Mouse (Mus musculus): ENCODE data around the gene Rims1.

Gene Rims1

DNA sequence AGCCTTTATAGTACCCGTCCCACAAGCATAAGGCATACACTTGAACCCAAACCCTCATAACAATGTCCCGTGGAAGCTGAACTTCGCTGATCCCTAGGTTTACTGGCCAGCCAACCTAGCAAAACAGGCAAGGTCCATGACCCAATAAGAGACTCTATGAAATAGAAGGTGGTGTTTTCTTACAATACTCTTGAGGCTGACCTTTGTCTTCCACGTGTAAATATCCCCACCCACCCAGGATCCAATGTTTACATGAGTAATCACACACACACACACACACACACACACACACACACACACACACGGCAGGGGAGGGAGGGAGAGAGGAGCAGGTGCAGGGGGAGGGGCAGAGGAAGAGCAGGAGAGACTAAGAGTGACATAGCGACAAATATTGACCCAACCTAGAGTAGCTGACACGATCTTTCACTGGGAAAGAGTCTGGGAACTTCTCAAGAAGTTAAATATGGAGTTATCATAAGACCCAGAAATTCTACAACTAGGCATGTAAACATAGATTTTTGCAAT is 217.9 kb downstream of the Rims1 start:
- no peak for DNase-seq (ENCODE audit: low spot score)

DNA sequence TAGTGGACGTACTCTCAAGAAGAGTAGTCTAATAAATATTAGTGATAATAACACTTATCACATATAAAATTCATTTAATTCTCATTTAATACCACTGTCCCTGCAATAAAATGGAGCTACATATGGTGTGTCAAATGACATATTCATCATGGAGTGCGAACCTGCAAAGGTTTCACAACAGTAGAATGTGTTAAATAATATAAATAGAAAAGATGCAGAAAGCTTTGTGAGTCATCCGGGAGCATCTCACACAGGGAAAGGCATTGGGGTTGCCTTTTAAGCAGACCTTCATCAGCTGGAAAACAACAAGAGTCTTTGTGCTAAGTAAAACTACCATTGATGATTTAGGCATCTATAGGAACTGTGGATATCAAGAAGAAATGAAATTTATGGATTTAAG is 220.2 kb downstream of the Rims1 start:
- no peak for DNase-seq (ENCODE audit: low spot score)

DNA sequence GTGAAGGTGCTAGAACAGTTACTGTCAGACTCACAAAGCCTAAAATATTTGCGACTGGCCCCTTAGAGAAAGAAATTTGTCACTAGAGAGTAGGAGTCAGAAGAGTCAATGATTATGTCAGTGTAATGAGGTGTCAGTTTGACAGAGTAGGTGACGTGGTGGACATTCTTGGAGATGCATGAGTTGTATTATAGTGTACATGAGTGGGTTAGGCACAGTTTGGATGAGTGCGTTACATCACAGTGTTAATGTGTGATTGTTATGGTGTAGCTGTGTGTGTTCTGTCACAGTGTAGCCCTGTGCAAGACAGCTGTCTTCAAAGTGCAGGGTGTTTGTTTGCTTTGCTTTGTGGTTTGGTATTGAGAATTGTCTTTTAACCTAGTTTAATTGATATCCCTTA is 226.3 kb downstream of the Rims1 start:
- DNase-seq (ENCODE audit: low spot score): no peak

DNA sequence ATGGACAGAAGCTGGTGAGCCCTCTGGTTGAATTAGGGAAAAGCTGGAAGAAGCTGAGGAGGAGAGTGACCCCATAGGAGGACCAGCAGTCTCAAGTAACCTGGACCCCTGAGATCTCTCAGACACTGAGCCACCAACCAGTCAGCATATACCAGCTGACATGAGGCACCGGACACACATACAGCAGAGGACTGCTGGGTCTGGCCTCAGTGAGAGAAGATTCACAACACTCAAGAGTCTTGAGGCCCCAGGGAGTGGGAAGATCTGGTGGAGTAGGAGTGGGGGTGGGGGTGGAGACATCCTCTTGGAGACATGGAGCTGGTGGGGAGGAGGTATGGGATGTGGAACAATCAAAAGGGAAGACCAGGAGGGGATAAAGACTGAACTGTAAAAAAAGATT is 233.1 kb downstream of the Rims1 start:
- no peak for DNase-seq (ENCODE audit: low spot score)

DNA sequence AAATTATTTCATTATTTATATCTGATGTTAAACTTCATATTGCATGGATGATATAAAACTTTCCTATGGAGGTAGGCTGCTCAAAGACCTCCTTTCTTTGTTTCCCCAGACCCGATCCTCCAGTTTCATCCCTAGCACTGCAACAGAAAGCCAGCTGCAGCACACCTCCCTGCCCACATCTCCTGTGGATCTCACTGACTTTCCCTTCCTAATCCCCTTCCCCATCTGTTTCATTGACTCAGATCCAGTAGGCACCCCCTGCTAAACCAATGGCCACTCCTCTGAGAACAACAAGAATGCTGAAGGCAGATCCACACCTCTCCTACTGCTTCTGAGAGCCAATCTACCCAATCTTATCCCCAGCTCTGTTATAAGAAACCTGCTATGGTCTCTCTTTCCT is 259.5 kb downstream of the Rims1 start:
- no peak for DNase-seq (ENCODE audit: low spot score)

DNA sequence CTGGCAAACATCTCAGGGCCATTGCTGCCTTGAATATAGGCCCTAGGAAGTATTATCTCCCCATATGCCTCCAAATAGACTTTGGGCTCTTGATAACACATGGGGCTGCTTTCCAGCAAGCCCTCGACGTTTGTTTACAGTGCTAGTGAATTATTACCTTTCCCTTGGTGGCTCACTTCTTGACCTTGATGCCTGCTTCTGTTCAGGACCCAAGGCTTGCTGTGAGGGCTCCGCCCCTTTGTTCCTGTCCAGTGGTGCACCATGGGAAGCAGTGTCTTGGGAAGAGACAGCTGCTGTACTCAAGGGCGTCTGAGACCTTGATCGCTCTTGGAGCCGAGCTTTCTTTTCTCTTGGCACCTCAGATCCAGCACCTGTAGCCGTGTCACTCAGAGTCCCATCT is 267.7 kb downstream of the Rims1 start:
- no peak for DNase-seq (ENCODE audit: low spot score)

DNA sequence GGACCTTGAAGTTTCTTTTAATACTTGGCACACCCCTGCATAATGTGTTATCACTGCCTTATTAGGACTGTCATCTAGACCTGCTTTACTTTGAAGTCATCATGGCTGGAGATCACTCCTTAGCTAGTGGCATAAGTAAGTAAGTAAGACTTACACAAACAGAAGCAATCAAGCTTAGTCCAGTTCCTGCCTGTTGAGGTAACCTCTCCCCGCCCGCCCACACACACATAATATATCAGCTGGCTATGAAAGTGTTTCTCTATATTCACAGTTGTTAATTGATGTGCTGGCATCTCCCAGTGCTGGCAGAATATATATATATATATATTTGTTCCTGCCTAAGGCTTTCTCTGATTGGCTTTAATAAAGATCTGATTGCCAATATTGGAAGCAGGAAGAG is 269.0 kb downstream of the Rims1 start:
- no peak for DNase-seq (ENCODE audit: low spot score)

DNA sequence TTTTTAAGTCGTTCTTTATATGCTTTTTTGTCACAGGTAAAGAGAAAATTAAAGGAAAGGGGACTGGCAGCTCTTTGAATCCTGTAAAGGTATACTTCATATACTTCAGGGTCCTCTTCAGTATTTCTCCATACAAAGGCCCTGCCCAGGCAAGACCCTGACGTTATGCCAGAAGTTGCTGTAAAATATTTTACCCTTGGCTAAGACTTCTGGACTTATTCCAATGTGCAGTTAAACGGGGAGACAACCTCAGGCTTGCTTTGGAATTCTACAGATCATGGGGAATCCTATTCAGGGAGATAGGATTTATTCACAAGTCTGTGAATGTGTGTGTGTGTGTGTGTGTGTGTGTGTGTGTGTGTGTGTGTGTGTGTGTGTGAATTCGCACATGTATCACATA is 270.7 kb downstream of the Rims1 start:
- DNase-seq (ENCODE audit: low spot score): no peak

DNA sequence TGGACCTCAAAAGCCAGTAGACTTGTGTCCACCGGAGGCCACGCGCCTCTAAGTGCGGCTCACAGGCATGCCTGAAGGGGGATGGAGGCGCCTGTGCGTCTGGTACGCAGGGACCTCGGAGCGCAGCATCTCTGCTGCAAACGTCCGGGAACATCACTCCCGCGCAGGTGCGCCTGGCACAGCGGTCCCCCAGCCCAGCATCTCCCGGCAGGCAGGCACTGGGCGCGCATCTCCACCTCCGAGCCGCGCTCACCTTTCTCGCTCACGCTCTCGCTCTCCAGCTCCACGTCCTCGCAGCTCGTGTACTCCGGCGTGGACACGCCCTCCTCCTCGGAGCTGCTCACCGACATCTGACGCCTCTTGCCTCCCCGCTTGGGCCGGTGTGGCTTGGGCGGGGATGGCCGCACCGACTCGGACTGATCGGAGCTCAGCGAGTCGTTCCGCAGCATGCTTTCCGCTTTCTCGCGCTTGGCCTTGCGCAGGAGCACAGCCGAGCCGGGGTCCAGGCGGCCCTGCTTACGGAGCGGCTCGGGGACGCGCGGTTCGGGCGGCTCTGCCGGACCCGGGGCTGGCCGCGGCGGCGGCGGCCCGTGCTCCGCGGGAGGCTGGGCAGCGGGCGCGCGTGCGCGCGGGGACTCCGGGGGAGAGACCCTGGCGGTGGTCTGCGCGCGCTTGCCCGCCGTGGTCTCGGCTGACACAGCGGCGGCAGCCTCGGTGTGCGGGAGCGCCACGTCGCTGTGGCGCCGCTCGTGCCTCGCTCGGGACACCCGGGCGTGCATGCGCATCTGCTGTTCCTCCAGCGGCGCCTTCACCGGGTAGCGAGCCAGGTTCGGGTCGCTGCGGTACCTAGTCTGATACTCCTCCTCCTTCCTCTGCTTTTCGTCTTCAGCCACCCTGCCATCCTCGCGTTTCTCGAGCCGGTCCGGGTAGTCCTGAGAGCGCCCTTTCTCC is 272.4 kb downstream of the Rims1 start:
- no peak for DNase-seq (ENCODE audit: low spot score)

DNA sequence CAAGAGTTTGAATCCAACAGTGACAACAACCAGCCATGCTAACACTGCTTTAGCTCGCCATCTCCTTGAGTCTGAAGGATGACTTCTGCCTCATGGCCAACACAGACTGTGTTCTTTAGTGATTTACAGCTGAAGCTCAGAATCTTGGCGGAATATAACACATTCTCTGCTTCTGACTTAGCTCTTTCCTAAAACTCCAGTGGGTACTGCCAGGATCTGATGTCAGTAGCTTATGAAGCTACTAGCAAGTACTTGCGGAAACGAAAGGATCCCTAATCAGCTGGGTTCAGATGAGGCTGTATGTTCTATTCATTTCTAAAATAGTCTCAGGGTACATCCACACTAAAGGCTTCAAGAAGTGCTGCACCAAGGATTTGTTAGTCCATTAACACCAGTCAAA is 290.7 kb downstream of the Rims1 start:
- no peak for DNase-seq (ENCODE audit: low spot score)

DNA sequence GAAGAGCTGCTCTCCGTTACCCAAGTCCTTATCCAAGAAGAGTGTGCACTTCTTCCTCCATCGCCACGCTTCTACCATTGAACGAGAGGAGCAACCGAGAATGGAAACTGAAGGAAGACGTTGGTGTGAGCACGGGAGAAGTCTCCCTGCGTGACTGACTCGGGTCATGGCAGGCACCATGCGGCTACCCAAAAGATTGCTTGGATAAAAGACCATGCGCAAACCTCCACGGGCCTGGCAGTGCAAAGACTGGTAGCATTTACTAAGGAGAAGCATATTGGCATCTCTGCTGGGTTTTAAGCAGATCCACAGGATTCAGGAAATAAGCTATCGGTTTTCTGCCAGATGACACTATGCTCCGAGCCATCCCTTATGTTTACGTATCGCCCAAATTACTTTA is 293.4 kb downstream of the Rims1 start:
- DNase-seq (ENCODE audit: low spot score): no peak

DNA sequence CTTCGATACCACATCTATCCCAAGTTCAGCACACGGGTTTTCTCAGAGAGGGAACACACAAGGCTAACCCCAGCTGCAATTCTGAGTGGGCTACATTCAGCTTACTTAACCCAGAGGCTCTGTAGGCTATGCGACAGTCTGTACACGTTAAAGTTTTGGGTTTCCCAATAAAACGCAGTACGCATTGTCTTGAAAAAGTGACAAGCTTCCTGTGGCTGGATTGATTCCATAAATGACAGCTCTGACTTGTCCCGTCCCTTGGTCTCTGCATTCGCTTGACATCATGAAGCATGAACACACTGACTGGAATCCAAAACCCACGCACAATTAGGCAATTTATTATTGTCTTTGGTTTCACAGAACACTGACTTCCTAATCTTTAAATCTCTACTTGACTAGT is 294.2 kb downstream of the Rims1 start:
- no peak for DNase-seq (ENCODE audit: low spot score)

DNA sequence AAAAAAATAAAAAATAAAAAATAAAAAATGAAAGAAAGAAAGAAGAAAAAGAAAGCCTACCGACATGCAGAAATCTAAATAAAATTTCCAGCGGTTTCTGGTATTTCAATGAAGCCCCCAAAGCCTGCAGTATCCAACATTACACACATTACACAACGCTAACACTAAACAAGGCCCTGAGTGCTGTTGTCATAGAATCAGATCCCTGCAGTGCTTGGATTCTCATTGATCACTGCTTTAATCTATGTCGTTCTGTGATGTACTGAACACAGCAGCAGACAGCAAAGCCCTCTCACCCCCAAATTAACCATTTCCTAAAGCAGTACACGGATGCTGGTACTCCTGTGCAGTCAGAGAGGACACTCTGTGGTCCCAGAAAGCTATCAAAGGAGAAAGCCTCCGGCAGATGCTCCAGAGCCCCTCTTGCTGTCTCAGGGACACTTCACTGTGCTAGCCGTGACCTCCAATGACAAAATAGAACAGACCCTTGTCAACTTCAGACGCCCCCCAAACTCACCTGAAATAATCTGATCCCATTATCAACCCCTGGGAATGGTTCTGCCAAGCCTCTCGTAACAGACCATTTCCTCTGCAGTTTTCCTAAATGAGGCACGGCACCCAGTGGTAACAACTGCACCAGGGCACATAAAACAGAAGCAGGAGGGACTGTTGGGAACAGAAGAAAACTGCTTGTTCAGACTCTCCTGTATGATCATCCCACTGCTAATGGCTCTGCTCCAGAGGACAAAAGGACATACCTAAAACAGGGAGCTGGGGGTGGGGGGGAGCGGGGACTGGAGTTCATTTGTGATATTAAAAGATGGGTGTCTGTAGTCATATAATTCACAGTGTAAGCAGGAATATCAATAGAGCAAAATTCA is 296.8 kb downstream of the Rims1 start:
- no peak for DNase-seq (ENCODE audit: low spot score)

DNA sequence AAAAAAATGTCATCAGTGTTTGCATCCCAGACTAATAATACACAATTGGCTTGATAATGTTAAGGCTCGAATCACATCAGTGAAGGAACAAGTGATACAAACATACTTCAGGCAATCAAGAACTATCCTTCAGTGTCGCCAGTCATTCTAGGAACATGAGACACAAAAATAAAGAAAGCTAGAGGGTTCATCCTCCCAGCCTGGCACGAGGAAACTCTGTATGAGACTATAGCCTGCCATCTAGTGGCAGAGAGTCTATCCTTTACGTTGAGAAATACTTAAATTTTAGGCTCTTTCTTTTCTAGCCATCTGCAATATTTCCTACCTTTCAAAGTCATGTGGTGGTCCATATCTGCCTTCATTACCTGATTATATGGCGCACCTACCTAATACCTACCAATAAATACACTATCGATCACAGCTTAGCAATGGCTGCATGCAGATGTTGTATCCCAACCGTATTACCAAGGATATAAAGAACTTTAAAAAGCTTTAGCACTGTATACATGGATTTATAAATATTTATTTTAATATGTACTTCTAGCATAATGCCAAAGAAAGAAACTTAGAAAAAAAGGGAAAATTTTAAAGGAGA is 318.4 kb downstream of the Rims1 start:
- no peak for DNase-seq (ENCODE audit: low spot score)

DNA sequence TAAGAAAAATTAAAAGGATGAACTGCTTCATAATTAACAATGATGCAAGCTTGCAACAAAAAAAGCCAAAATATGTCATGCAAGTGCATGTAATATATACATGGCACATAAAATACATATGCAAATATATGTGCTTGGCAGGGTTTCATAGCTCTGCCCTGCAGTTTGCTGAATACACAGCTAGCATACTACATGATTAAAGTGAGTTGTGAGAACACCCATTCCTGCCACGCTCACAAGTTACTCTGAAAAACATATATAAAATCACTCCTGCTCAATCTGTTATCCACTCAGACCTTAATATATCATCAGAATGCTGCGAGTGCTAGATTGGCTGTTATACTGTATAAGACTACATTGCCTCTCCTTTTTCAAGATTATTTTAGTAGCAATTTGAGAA is 329.6 kb downstream of the Rims1 start:
- DNase-seq (ENCODE audit: low spot score): no peak

DNA sequence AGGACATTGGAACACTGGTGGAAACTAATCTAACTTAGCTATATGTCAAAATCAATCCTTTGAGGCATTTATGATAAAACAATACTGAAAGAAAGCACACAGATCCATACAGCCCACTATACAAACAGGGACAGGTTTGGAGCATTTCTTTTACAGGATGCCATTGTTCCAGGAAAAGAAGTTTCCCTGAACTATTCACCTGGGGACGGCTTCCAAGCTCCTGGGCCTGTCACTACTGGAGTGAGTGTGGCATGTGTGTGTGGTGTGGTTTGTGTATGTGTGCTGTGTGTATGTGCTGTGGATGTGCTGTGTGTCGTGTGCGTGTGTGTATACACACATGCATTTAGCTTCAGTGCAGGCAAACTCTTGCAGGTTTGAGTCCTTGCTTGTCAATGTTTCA is 338.8 kb downstream of the Rims1 start:
- DNase-seq (ENCODE audit: low spot score): no peak

DNA sequence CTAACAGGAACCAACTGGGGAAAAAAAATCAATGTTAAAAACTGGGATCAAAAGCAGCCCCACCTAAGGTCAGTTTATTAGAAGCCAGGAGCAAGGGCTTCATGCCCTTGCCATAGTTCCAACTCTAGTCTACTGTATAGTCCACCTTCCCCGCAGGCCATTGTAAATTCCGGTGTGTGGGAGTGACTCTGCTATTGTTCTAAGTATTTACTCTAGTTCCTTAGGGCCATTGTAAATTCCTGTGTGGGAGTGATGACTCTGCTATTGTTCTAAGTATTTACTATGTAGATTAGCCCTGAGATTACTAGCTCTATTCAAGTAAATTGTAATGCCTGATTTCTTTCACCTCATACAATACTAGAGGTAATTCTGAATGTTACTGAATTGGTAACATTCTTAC is 339.2 kb downstream of the Rims1 start:
- no peak for DNase-seq (ENCODE audit: low spot score)

DNA sequence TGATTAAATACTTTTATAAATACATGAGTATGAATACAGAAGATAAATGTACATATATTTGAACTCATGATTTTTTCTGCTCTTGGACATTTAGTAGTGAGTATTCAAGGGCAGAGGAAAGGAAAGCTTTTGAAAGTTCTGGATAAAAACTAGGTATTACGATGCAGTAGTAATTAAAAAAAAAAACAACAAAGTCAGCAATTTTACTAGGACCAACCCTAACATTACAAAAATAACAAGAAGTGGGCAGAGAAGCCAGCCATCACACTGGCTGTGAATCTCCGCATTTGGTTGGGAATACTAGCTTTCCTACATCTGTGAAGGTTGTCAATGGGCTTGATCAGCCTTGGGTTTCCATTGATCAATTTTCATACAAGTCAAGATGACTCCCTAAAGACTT is 381.8 kb downstream of the Rims1 start:
- DNase-seq (ENCODE audit: low spot score): no peak

DNA sequence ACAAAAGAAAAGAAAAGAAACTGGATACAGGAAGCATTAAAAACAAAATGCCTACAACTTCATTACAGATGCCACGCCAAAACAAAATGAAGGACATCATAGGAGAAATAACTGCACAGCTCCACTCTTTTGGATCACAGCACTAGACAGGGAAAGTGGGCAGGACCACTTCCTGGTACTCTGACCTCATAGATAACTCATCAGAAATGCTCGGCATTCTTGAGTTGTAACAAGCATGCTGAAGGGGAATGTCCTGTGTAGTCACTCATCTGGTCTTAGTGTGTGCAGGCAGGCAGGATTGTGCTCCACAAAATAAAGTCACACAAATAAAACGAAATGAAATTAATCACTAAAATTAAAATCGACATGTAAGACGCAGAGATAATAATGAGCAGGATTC is 383.7 kb downstream of the Rims1 start:
- DNase-seq (ENCODE audit: low spot score): no peak

DNA sequence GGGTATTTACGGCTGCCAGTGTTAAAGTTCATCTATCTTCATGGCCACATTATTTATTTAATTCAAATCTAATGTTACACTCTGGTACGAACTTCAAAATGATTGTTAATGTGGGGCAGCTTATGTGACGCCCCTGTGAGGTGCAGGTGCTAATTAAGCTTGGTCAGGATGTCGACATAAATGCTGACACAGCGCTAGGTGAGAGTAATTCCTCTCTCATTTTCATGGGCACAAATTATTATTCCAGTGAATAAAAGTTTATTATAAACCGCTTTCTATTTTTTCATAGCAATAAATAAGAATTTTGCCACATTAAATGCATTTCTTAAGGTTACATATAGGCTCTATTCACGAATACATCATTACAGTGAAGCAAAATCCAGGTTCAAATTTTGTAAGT is 395.6 kb downstream of the Rims1 start:
- no peak for DNase-seq (ENCODE audit: low spot score)

DNA sequence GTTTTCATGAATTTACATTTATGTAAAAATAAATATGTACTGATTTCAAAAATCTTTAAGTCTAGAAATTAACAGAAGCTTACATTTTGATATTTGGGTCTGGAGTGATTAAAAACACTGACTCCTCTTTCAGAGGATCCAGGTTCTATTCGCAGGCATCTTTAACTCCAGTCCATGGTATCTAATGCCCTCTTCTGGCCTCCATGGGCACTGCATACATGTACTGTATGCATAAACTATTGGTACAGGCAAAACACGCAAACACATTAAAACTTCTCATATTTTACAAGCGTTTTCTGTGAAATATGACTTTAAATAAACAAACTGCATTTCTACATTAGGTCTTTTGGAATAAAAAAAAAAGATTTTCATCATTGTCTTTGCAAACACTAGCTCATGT is 419.4 kb downstream of the Rims1 start:
- no peak for DNase-seq (ENCODE audit: low spot score)

DNA sequence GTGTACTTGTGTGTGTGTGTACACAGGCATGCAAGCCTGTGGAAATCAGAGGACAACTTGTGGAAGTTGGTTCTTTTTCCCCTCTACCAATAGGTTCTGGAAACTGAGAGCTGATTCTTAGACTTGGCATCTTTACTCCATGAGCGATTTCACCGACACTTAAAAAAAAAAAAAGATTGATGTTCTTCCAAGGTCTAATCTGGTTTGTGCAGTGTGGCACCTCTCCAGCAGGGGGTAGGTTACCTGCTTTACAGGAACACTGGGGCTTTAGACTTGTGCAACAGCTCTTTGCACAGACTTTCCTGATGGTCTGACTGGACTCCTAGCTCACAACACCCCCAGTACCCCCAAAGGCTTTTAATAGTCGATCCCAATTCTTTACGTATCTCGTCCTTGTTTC is 428.1 kb downstream of the Rims1 start:
- DNase-seq (ENCODE audit: low spot score): no peak

DNA sequence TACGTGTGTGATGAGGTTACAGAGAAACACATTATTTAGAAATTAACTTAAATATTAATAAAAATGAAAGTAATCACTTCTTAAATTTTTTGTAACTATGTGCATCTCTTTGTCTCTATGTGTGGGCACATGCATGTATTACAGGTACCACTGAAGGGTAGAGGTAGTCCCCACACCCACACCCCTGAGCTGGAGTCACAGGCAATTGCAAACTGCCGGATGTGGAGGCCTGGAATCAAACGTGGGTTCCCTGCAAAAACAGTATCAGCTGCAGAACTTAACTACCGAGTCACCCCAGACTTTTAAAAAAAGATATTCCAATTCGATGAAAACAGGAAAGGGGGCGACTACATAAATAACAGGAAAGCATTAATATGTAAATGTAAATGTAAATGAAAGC is 428.7 kb downstream of the Rims1 start:
- DNase-seq (ENCODE audit: low spot score): no peak

Measured in lung, postnatal 25 days (tissue).